Mouse (Mus musculus): Measurements from ENCODE around the gene 1110008P14Rik.
"Not testable (repeated sequence)": the region's sequence is repeated elsewhere in the genome, so short reads cannot be mapped to it uniquely, and the experiment has no call there.

1110008P14Rik gene

GRCm38 (mm10) chr2:32362817-32363340 is 18.9 kb downstream of the 1110008P14Rik start:
- DNase-seq, result peak; percentile 88 to 96

DNA sequence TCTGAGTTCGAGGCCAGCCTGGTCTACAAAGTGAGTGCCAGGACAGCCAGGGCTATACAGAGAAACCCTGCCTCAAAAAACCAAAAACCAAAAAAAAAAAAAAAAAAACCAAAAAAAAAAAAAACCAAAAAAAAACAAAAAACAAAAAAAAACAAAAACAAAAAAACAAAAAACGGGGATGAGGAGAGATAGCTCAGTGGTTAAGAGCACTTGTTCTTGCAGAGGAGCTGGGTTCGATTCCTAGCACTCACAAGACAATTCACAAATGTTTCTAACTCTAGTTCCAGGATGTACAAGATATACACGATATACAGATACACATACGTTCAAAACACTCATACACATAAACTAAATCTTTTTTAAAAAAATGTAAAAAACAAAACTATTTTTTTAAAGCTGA is 19.5 kb downstream of the 1110008P14Rik start:
- not testable (repeated sequence) for DNase-seq

GRCm38 (mm10) chr2:32361437-32361836 is 20.3 kb downstream of the 1110008P14Rik start:
- peak; percentile 83 to 91 for DNase-seq

DNA sequence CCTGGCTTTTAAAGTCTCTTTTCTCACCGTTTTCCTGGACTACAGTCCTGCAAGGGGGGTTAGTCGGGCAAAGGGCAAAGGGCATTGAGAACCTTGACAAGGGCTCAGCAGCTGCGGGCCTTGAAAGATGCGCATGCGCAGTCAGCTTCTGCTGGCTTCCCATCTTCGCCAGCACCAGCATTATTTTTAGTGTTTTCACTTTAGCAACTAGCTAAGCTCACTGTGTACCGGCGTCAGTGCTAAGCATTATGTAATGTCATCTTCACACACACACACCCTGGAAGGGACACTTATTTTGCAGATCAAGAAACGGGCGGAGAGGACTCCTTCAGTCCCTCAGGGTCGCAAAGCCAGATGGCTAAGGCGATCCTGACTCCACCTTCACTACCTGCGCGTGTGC is 21.0 kb downstream of the 1110008P14Rik start:
- DNase-seq, result peak; percentile 91 to 95

DNA sequence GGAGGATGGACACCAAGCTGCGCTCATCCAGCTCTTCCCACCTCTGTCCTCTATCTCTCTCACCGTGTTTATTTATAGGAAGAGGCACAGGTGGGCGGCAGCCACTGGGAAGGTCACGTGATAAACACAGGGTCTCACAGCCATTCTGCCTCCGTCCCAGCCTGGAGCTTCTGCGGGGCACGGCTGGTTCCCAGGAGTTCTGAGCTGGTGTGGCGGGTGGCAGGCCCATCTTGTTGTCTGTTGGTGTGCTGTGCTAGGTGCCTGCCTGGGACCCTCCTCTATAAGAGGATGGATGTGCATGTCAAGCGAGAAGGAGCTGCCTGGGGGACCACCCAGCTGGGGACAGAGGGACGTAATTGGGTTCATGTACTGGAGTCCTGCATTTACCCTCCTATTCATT is 23.4 kb downstream of the 1110008P14Rik start:
- no peak for DNase-seq

DNA sequence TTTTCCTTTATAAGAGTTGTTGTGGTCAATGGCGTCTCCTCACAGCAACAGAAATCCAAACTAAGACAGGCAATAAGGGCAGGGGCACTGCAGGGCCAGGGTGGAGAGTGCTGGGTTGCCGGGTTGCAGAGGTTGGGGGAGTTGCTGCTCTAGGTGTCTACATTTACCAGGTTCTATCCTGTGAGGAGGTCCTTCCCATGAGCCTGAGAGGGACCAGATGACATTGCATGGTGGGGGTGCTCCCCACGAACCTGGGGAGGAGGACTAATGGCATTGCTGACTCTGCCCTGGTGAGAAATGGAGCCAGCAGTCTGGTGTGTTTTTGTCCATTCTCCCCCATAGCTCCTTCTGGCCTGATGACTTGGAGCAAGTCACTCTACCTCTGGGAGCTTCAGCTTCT is 24.0 kb downstream of the 1110008P14Rik start:
- DNase-seq, result no peak

DNA sequence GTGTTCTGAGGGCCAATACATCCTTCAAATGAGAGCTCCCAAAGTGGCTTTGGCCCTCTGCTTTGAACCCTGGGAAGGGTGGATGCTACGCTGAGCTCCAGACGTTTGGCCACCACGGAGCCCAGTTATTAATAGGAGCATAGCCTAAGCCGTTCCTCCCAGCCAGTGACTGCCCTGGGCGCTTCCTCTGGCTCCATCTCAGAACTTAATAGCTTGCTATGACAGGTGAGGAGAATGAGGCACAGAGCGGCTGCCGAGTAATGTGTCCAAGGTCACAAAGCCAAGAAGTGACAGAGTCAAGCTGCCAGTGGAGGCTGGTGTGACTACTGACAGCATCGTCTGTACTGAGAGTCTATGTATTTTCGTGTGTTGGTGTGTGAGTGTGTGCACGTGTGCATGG is 25.5 kb downstream of the 1110008P14Rik start:
- DNase-seq, result no peak

- DNase-seq, result no peak
Measured at GRCm38 (mm10) chr2:32354336-32354895, 27.3 kb downstream of the 1110008P14Rik start.

DNA sequence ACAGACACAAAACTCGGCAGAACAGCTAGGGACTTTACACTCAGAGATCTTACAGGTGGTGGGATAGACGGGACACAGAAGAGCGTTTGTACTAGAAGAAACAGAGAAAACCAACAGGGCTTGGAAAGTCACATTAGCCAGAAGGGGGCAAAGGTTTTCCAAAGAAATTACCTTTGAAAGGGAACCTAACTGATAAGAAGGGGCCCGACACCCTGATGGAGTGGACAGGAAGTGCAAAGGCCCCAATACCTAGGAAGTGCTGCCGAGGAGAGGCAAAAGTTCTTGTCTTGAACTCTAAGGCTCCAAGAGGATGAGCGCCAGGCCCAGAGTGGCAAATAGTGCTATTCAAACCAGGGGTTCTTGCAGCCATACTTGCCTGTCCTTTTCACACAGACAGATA is 27.9 kb downstream of the 1110008P14Rik start:
- no peak for DNase-seq

GRCm38 (mm10) chr2:32353007-32353542 is 28.7 kb downstream of the 1110008P14Rik start, which contains the start of gene Dnm1:
Gene Dnm1 (minus strand): TSS chr2:32353338.
- peak; percentile 89 for DNase-seq

DNA sequence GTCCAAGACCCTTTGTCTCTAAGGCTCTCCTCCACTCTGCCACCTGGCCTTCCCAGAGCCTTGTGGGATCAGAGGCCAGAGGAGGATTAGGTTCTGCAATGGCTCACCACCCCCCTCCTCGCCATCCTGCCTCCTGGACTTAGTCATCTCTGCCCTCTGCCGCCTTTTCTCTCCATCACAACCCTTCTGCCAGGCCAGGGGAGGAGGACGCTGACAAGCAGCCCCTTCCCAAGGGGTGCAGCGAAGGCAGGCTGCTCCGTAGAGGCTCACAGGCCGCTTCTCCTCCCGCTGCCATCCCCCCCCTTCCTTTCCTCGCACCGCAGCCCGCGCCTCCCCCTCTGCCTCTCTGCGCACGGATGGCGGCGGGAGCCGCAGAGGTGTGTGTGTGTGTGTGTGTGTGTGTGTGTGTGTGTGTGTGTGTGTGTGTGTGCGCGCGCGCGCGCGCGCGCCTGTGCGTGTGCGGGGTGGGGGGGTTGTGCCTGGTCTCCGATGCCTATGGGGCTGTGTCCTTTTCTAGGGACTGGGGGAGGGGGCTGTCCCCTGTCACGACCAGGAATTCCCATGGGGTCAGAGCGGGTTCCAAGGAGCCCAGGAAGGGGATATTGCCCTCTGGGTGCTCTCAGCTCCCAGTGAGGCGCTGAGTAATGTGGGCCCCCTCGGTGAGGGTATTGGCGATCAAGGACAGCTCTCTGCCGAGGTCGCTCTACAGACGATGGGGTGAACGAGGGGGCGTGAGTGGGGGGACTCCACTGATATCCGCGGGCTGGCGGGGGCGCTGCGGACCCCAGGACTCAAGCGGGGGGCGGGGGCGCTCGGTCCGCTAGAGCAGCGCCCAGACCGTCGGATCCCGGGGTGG is 29.4 kb downstream of the 1110008P14Rik start, which contains the start of gene Ciz1:
Gene Ciz1, plus strand, starts transcription at position 177 of the 856 bp plus-strand sequence.
- DNase-seq, result peak in 1 of 2 experiments; percentile 7

DNA sequence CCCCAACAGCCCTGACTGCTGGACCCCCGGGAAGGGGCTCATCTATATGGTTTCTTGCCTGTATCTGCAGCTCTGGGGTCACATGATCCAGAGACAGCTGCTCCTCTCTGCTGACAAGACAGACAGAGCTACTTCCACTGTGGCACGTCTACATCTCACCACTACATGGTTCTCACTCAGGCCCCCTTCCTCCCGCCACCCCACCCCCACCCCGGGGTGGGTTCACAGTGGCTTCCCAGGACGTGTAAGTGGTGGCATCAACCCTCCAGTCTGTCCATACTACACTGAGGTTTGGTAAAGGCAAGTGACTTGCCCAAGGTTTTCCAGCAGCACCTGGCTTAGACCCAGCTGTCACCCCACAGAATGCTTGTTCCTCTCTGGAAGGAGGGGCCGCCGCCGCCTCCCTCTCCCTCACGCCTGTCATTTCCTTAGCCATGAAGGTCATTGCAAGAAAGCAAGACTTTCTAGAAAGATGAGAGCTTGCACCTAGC is 30.2 kb downstream of the 1110008P14Rik start:
- no peak for DNase-seq

DNA sequence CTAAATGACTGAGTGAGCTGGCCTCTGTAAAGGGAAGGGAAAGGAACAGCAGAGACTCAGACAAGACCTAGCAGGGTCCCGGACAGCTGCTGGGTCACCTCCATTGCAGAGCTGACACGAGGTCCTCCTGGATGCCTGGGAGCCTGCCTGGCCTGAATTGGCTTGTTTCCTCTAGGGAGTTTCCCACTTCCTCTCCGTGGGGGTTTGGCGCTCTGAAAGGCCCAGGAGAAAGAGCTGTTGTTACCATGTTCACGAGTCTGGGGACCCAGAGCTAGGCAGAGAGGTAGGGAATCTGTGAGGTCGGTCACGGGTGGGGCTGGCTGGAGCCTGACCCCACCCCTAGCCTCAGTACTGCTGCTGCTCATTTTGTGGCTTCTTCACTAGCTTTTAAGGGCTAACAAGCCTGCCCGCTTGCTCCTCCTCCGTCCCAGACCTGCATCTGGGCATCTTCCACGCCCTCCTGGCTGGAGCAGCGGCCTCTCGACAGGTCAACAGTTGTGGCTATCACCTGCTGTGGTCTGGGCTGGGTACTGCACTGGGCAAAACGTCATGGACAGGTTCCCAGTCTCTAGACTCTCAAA is 31.2 kb downstream of the 1110008P14Rik start:
- no peak for DNase-seq

DNA sequence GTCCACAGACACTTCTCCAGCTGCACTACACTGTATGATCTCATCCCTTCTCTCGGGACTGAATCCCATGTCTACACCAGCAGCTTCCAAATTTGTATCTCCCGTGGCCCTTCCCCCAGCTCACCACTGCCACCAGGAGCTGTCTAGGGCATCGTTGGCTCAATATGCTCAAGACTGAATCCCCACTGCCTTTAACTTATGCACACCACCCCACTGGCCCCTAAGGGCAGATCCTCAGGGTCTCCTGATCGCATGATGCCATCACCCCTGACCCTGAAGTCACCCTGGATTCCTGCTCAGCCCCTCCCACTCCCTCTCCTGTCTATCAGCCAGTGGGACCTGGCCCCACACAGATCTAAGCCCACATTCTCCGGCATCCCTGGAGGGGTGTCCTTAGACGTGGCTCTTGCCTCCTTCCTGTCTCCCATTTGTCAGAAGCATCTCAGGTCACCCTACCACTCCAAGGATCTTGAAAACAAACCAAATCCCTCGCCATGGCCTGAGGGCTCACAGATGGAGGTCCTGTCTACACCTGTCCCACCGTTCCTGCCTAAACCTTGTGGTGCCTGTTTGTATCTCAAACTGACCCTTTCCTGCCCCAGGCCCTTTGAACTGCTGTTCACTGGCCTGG is 32.0 kb downstream of the 1110008P14Rik start:
- no peak for DNase-seq

- DNase-seq, result no peak
Measured at GRCm38 (mm10) chr2:32348311-32348710, 33.4 kb downstream of the 1110008P14Rik start.

DNA sequence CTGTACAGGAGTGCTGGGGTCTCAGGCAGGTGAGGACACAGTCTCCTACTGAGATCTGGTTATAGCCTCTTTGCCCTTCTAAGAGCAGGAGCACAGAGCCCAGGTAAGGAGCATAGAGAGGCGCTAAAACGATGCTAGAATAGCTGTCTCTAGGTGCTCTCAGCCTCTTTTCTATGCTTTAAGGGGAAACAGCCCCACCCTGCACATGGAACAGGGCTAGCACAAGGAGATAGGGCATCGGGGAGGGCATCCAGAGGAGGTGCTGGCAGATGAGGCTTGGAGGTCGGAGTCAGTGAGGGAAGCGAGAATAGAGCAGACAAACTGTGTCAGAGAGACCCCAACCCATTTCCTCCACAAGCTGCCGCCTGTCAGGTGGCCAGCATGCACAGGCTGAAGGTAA is 34.7 kb downstream of the 1110008P14Rik start:
- no peak for DNase-seq

GRCm38 (mm10) chr2:32344598-32345321 is 37.0 kb downstream of the 1110008P14Rik start:
- DNase-seq, result no peak

DNA sequence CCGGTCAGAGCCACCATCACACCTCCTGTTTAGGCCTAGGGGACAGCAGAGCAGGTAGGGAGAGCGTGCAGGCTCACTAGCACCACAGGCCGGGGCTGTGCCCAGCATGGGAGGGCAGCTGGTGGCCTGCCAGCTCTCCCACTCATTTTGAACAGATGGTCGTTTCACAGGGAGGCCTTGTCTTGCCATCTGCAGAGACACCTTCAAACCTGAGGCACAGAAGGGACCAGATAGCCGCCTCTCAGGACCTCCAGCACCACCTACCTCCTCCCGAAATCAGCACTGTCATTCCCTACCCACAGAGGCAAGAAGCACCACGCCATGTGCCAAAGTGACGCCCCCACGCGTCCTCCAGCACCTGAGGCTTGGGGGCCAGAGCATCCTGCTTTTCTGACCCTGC is 37.7 kb downstream of the 1110008P14Rik start:
- DNase-seq, result no peak

DNA sequence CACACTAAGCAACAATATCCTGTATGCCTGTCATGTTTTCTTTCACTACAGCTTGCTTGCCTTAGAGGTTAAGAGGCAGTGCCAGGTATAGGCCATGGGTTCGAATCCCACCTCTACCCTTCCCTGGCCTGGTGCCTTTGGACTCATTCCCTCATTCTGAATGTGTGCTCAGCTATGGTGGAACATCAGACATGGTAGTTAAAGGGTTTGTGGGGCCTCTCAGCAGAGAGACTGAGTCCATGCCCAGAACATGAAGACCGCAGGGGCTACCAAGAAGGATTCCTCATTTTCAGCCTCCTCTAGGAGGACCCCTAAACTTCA is 38.4 kb downstream of the 1110008P14Rik start:
- no peak for DNase-seq

- no peak for DNase-seq
Measured at GRCm38 (mm10) chr2:32342539-32343350, 39.0 kb downstream of the 1110008P14Rik start.

- no peak for DNase-seq
Measured at GRCm38 (mm10) chr2:32342039-32342438, 39.7 kb downstream of the 1110008P14Rik start.

Data from kidney, postnatal 25 days (tissue).